Mouse (Mus musculus): ENCODE data around the gene Sema4d. TPM values are rescaled to one million over a fixed set of nuclear protein-coding genes. Genes with fewer than 3 reads are reported as not detected.

Sema4d gene
- polyA plus RNA-seq (2014; fragmentation: Illumina TruSeq; extraction: RNeasy Lipid Tissue Mini Kit (QIAGEN cat#74804); ENCODE audit: low read depth, low replicate concordance): 6.8 TPM

DNA sequence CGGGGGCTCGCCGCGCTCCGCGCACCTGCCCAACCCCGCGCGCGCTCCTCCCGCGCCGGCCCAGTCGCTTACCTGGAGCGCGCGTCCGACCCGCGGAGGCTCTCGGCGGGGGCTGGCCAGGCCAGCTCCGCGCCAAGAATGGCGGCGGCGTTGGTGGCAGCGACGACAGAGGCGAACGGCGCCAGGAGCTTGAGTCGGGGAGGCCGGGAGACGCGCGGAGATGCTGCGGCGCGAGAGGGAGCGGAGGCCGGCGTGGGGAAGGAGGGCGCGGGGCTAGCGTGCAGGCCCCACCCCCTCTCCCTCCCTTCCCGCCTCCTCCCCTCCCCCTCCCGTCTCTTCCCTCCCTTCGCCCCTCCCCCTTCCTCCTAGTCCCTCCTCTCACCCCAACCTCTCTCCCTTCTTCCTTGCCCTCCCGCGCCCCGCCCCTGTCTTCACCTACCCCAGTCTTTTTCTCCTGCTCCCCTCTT is at the start of gene Sema4d:
Sema4d (minus strand) TSS at position 323 of the 467 bp plus-strand sequence.

DNA sequence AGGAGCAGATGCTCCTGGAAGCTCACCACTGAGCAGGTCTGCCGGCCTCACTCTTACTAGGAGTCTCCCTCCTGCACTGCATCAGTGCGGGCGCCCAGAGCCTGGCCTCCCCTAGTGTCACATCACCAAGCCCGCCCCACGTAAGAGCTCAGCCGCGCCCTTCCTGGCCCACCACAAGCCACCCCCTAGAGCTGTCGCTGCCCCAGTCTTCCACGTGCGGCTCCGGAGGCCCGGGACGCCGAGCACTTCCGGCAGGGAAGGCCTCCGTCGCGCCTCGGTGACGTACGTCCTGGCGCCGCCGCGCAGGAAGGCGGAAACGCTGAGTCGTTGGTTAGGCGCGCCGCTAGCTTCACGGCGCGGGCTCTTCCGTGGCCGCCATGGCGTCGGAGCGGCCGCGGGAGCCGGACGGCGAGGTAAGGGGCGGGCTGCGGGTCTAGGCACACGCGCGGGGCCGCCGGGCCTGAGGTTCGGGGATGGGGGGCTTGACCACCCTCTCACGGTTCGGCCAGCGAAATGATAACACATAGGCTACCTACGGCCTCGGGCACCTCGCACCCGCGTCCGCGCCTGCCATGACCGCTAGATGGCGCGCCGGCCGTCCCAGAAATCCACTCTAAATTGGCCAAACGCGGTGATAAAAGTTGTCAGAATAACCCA is 142.0 kb downstream of the Sema4d start, which contains the start of gene Secisbp2:
Secisbp2 (plus strand) TSS at position 290 of the 657 bp plus-strand sequence.

DNA sequence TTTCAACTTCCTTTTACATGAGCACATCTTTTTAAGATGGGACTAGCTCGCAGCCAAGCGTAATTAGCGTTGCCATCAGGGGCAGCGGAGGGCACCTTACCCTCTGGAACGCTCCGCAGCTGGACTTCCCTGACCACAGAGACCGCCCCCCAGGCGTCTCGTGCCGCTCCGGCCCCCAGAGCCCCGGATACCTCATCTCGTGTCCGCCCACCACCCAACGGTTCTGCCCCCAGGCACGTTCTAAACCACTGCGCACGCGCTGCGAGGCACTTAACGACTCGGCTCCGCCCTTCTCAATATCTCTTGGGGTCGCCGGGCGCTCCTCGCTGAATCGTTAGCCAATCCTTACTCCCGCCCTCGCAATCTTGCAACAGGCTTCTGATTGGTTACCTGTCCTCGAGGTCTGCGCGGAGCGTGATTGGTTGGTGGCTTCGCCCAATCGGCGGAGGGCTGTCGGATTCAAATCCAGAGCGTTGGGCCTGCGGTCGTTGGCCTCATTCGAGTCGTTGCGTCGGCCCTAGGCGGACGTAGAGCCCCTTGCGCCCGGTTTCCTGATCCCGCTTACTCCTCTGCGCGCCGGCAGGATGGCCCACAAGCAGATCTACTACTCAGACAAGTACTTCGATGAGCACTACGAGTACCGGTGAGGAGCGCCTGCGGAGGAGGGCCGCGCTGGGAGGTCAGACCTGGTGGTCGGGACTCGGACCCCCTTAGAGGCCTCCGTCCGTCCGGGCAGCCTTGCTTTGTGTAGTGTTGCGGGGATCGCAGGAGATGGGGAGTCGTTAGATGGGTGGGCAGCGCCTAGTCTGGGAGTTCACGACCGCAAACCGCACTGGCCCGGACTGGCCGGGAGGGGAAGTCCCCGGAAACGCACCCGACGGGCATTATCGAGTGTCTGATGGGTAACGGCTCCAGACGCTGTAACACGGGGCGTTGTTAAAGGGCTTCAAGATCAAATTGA is 148.4 kb downstream of the Sema4d start, which contains the start of gene Cks2:
Cks2 (plus strand) TSS at position 404 of the 961 bp plus-strand sequence.

Other genes with a start within 250 kb of the Sema4d start
- not detected for gene Shc3, start 224.3 kb downstream of the Sema4d start, polyA plus RNA-seq (2014; fragmentation: Illumina TruSeq; extraction: RNeasy Lipid Tissue Mini Kit (QIAGEN cat#74804); ENCODE audit: low read depth, low replicate concordance)
- 13.9 TPM for gene Cks2, start 148.5 kb downstream of the Sema4d start, polyA plus RNA-seq (2014; fragmentation: Illumina TruSeq; extraction: RNeasy Lipid Tissue Mini Kit (QIAGEN cat#74804); ENCODE audit: low read depth, low replicate concordance)
- 12.8 TPM for gene Secisbp2, start 142.1 kb downstream of the Sema4d start, polyA plus RNA-seq (2014; fragmentation: Illumina TruSeq; extraction: RNeasy Lipid Tissue Mini Kit (QIAGEN cat#74804); ENCODE audit: low read depth, low replicate concordance)
- gene Gadd45g, start 52.9 kb upstream of the Sema4d start, polyA plus RNA-seq (2014; fragmentation: Illumina TruSeq; extraction: RNeasy Lipid Tissue Mini Kit (QIAGEN cat#74804); ENCODE audit: low read depth, low replicate concordance): 38.3 TPM